Mouse (Mus musculus): ENCODE data around the gene Lmo7. TPM values are rescaled to one million over a fixed set of nuclear protein-coding genes. Genes with fewer than 3 reads are reported as not detected.

The Lmo7 gene
- polyA plus RNA-seq, 1 experiment from 2014 or later: 2.8 TPM

DNA sequence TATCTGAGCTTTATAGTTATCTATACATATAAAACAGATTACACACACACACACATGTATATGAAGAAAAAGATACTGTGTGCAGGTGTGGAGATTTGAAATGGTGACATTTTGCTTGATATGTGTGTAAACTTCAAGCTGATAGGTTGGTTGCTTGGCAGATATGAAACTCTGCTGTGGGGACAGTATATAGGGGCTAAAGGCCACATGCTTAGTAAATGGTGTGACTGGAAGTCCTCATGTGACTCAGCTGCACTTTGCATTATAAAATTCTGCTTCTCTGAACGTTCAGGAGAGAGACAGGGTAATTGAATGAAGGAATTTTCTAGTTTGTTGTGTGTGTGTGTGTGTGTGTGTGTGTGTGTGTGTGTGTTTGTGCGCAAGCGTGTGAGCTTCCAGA is 124.5 kb downstream of the Lmo7 start:
- Histone ChIP-seq H3K27me3 (ENCODE audit: insufficient read depth, low read length) (no peaks in the 10 kb centered on the region), H3K4me3 (ENCODE audit: low read depth, low read length) (no peak overlapping the region), H3K4me1 (ENCODE audit: insufficient read depth) (peaks cover 5% of the 10 kb centered on the region; the same call in 1 of the 2 replicates), H3K9ac (replicated peaks) (no peak overlapping the region), H3K9me3 (ENCODE audit: low read length) (no peaks in the 10 kb centered on the region), H3K27ac (ENCODE audit: low read depth) (no peak overlapping the region), H3K36me3 (replicated peaks; ENCODE audit: insufficient read depth, low read length) (no peaks in the 10 kb centered on the region), H3K4me2 (ENCODE audit: low read depth, low read length) (no peak overlapping the region)
- TF ChIP-seq CTCF (IDR thresholded peaks at IDR 0.05; ENCODE audit: low read depth) (no peak), EP300 (IDR thresholded peaks at IDR 0.05; ENCODE audit: low read depth) (no peak)
- DNase-seq (no peak), ATAC-seq (peak; percentile 33; the same call in 1 of the 2 replicates)
- 67% methylated on average over 3 of the region's 3 CpGs for WGBS (ENCODE audit: insufficient replicate concordance)

- ATAC-seq (no peak), DNase-seq (no peak)
- Histone ChIP-seq H3K36me3 (replicated peaks; ENCODE audit: insufficient read depth, low read length) (no peaks in the 10 kb centered on the region), H3K9ac (replicated peaks) (no peak overlapping the region), H3K4me1 (ENCODE audit: insufficient read depth) (no peaks in the 10 kb centered on the region), H3K4me2 (ENCODE audit: low read depth, low read length) (no peak overlapping the region), H3K4me3 (ENCODE audit: low read depth, low read length) (no peak overlapping the region), H3K9me3 (ENCODE audit: low read length) (no peaks in the 10 kb centered on the region), H3K27me3 (ENCODE audit: insufficient read depth, low read length) (no peaks in the 10 kb centered on the region), H3K27ac (ENCODE audit: low read depth) (no peak overlapping the region)
- TF ChIP-seq CTCF (IDR thresholded peaks at IDR 0.05; ENCODE audit: low read depth) (no peak), EP300 (IDR thresholded peaks at IDR 0.05; ENCODE audit: low read depth) (no peak)
- WGBS (ENCODE audit: insufficient replicate concordance): 70% methylated on average over 8 of the region's 8 CpGs
These were observed 129.6 kb downstream of the Lmo7 start for GRCm38 (mm10) chr14:101859305-101859886.

- Histone ChIP-seq H3K27ac (ENCODE audit: low read depth) (no peak overlapping the region), H3K4me3 (ENCODE audit: low read depth, low read length) (no peak overlapping the region), H3K27me3 (ENCODE audit: insufficient read depth, low read length) (no peaks in the 10 kb centered on the region), H3K4me1 (ENCODE audit: insufficient read depth) (no peaks in the 10 kb centered on the region), H3K9ac (replicated peaks) (no peak overlapping the region), H3K9me3 (ENCODE audit: low read length) (no peaks in the 10 kb centered on the region), H3K4me2 (ENCODE audit: low read depth, low read length) (no peak overlapping the region), H3K36me3 (replicated peaks; ENCODE audit: insufficient read depth, low read length) (no peaks in the 10 kb centered on the region)
- TF ChIP-seq CTCF (IDR thresholded peaks at IDR 0.05; ENCODE audit: low read depth): no peak
- ATAC-seq (no peak), DNase-seq (no peak)
- 50% methylated on average over 3 of the region's 3 CpGs for WGBS (ENCODE audit: insufficient replicate concordance)
These were observed 132.3 kb downstream of the Lmo7 start for GRCm38 (mm10) chr14:101862088-101862487.

GRCm38 (mm10) chr14:101867071-101867733 is 137.4 kb downstream of the Lmo7 start:
- H3K27me3 ChIP-seq (ENCODE audit: insufficient read depth, low read length): no peaks in the 10 kb centered on the region
- no peaks in the 10 kb centered on the region for H3K4me1 ChIP-seq (ENCODE audit: insufficient read depth)
- no peak overlapping the region for H3K4me3 ChIP-seq (ENCODE audit: low read depth, low read length)
- DNase-seq: no peak
- ATAC-seq: no peak
- no peak overlapping the region for H3K9ac ChIP-seq (replicated peaks)
- 71% methylated on average over 10 of the region's 10 CpGs for WGBS (ENCODE audit: insufficient replicate concordance)
- no peak overlapping the region for H3K27ac ChIP-seq (ENCODE audit: low read depth)
- TF ChIP-seq CTCF (IDR thresholded peaks at IDR 0.05; ENCODE audit: low read depth): no peak
- no peak for TF ChIP-seq EP300 (IDR thresholded peaks at IDR 0.05; ENCODE audit: low read depth)
- no peak overlapping the region for H3K4me2 ChIP-seq (ENCODE audit: low read depth, low read length)
- no peaks in the 10 kb centered on the region for H3K36me3 ChIP-seq (replicated peaks; ENCODE audit: insufficient read depth, low read length)
- no peaks in the 10 kb centered on the region for H3K9me3 ChIP-seq (ENCODE audit: low read length)

GRCm38 (mm10) chr14:101869145-101869544 is 139.4 kb downstream of the Lmo7 start:
- TF ChIP-seq EP300 (IDR thresholded peaks at IDR 0.05; ENCODE audit: low read depth) (no peak), CTCF (IDR thresholded peaks at IDR 0.05; ENCODE audit: low read depth) (no peak)
- no peak overlapping the region for H3K4me3 ChIP-seq (ENCODE audit: low read depth, low read length)
- no peaks in the 10 kb centered on the region for H3K36me3 ChIP-seq (replicated peaks; ENCODE audit: insufficient read depth, low read length)
- H3K27ac ChIP-seq (ENCODE audit: low read depth): no peak overlapping the region
- no peaks in the 10 kb centered on the region for H3K4me1 ChIP-seq (ENCODE audit: insufficient read depth)
- no peak for DNase-seq
- no peak overlapping the region for H3K4me2 ChIP-seq (ENCODE audit: low read depth, low read length)
- H3K27me3 ChIP-seq (ENCODE audit: insufficient read depth, low read length): no peaks in the 10 kb centered on the region
- H3K9ac ChIP-seq (replicated peaks): no peak overlapping the region
- 74% methylated on average over 6 of the region's 6 CpGs for WGBS (ENCODE audit: insufficient replicate concordance)
- ATAC-seq: no peak
- no peaks in the 10 kb centered on the region for H3K9me3 ChIP-seq (ENCODE audit: low read length)

- no peak for ATAC-seq
- no peak overlapping the region for H3K9ac ChIP-seq (replicated peaks)
- H3K27ac ChIP-seq (ENCODE audit: low read depth): no peak overlapping the region
- H3K4me2 ChIP-seq (ENCODE audit: low read depth, low read length): no peak overlapping the region
- no peaks in the 10 kb centered on the region for H3K27me3 ChIP-seq (ENCODE audit: insufficient read depth, low read length)
- no peak for TF ChIP-seq CTCF (IDR thresholded peaks at IDR 0.05; ENCODE audit: low read depth)
- TF ChIP-seq EP300 (IDR thresholded peaks at IDR 0.05; ENCODE audit: low read depth): no peak
- H3K4me3 ChIP-seq (ENCODE audit: low read depth, low read length): no peak overlapping the region
- no peak for DNase-seq
- no peaks in the 10 kb centered on the region for H3K4me1 ChIP-seq (ENCODE audit: insufficient read depth)
- 69% methylated on average over 4 of the region's 4 CpGs for WGBS (ENCODE audit: insufficient replicate concordance)
- H3K36me3 ChIP-seq (replicated peaks; ENCODE audit: insufficient read depth, low read length): no peaks in the 10 kb centered on the region
- no peaks in the 10 kb centered on the region for H3K9me3 ChIP-seq (ENCODE audit: low read length)
These were observed 139.9 kb downstream of the Lmo7 start for GRCm38 (mm10) chr14:101869661-101870060.
